Mouse (Mus musculus): ENCODE data around the gene Syt17. TPM values are rescaled to one million over a fixed set of nuclear protein-coding genes. Genes with fewer than 3 reads are reported as not detected.
"Not testable (repeated sequence)": the region's sequence is repeated elsewhere in the genome, so short reads cannot be mapped to it uniquely, and the experiment has no call there.

Syt17 gene
- total RNA-seq, 2 experiments from 2014 or later, result not detected

DNA sequence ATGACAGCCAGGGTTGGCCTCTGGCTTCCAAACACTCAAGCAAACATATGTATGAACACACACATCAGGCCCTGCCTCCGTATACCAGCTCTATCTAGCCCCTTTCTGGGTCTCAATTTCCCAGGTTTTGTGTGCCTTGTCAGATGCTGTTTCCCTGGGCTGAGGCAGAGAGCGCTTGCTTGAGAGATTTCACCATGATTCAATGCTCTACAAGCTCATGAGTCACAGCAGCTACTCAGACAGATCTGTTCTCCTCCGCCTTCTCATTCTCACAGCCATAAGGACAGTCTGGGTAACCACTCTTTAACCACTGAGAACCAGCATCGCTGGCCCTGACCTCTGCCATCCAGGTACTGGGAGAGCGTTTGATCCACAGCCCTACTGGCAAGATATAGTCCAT lies 57.3 kb downstream of the Syt17 start:
- ATAC-seq (ENCODE audit: poor library complexity, severe bottlenecking), result no peak

DNA sequence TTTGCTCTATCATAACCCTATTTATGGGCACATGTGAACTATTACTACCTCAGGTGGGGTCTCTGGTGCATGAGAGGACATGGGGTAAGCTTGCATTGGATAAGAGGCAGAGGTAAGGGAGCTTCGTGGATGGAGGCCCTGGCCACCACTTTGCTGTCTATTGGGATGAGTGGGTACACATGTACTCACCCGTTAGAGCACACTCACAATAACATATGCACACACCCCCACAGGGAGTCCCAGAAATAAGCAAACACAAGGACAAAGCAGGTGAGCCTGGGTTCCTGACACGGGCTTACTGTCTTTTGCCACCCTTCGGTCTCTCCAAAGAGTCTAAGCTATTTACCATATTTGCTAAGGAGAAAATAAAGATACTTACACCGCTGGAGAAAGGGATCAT lies 67.0 kb downstream of the Syt17 start:
- ATAC-seq (ENCODE audit: poor library complexity, severe bottlenecking), result no peak

DNA sequence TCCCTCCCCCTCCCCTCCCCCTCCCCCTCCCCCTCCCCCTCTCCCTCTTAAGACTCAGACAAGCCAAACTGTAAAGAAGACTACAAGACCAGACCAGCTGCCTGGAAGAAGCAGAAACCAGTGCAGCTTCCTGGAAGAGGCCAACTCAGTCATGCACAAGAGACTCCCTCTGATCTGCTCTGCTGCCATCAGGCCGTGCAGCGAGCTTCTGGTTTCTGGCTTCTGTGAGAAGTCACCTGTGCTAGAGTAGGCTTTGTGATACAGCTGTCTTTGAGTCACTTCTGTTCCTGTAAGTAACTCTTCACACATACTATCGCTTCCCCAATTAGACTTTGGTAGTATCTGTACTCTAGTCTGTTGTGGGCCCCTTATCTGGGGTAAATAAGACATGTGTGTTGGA lies 68.0 kb downstream of the Syt17 start:
- no peak for ATAC-seq (ENCODE audit: poor library complexity, severe bottlenecking)

DNA sequence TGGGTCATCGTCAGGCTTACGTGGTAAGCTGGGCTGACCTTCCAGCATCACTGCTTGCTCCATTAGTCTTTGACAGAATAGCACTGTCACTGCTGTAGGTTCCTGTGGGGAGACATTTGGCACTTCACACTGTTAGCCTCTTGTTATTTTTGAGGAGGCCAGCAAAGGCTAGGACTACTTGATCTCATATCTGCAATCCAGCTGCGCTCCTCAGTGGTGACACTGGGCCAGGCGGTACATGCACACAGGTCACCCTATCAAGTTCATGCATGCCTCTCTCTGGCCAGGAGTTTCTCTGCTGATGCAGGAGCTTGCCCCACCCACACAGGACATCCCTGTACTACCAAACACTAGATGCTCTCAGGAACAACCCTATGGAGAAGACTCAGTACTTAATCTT lies 71.4 kb downstream of the Syt17 start:
- ATAC-seq (ENCODE audit: poor library complexity, severe bottlenecking), result no peak

DNA sequence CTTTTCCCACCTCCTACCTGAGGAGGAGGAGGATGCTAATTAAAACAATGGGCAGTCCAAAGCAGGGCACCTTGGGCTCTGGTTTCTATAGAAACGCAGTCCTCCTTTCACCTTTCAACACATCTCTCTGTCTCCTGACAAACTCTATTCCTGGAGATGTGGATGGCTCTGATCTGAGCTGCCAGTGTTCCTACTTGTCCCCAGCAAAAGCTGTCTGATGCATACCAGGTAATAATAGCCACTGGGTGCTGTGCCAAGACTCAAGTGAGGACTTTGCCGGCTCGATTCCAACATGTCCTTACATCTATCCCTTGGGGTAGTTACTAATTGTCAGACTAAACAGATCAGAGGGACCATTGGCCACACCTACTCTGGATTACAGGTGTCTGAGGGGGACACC lies 72.7 kb downstream of the Syt17 start:
- no peak for ATAC-seq (ENCODE audit: poor library complexity, severe bottlenecking)

DNA sequence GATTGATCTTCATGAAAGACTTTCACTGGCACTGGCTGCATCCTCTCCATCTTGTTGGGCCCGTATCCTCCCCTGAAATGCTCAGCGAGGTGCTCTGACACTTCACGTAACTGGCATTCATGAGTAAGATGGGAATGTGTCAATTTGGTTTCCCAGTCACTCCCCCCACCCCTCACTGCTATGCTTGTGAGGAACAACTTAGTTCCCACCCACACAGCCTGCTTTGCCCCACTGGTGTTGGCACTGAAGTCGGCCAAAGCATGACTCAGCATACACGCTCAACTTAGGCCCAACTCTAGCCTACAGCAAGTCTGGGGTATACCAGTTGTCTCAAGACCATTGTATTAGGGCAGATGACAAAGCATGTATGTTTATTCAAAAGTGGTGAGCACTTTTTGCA lies 76.7 kb downstream of the Syt17 start:
- no peak for ATAC-seq (ENCODE audit: poor library complexity, severe bottlenecking)

DNA sequence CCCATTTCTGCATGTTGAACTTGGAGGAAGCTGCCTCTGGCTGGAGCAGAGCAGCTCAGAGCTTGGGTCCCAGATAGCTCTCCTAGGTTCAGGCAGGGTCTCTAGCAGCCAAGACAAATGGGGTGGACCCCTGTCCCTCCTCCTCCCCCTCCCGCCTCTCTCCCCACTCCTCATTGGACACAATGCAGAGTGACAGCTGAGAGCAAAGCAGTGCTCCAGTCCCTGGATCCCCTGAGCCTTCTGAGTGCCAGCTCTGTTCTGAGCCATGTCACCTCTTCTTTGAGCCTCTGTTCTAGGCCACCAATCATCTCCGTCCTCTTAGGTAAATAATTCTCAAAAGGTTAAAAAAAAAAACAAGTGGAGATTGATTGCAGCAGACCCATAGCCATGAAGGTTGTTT lies 78.3 kb downstream of the Syt17 start:
- ATAC-seq (ENCODE audit: poor library complexity, severe bottlenecking), result no peak

DNA sequence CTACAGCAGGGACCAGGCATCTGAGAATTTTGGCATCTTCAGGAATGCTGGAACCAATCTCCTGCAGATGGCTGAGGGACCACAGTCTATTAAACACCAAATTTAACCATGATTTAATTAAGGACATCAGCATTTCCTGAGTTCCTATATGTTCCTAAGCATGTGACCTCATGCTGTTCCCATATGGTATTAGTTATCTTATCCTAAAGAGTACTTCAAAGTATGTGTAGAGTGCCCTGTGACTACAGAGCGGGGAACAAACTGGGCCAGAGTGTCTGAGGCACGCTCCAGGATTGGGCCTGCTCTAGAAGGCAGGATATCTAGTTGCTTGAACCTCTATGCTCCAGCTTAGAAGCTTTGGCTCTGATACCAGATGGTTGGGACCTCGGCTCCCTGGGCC lies 82.1 kb downstream of the Syt17 start:
- ATAC-seq (ENCODE audit: poor library complexity, severe bottlenecking), result no peak

DNA sequence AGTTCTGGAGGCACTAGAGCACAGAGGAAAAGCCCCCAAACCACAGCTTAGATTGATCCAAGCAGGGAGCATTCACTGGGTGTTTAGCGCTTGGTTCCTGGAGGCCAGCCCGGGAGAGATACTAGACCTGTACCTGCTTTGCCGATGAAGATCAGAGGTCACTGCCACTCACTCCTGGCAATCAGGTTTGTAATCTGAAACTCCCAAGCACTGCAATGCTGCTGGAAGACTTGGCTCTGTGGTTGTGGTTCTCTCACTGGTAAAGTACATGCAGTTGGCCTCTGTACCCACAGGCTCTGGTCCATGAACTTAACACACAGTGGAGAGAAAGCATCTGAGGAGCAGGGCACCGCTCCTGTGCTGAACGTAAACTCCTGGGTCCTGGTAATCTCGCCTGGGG lies 82.8 kb downstream of the Syt17 start:
- ATAC-seq (ENCODE audit: poor library complexity, severe bottlenecking), result no peak

DNA sequence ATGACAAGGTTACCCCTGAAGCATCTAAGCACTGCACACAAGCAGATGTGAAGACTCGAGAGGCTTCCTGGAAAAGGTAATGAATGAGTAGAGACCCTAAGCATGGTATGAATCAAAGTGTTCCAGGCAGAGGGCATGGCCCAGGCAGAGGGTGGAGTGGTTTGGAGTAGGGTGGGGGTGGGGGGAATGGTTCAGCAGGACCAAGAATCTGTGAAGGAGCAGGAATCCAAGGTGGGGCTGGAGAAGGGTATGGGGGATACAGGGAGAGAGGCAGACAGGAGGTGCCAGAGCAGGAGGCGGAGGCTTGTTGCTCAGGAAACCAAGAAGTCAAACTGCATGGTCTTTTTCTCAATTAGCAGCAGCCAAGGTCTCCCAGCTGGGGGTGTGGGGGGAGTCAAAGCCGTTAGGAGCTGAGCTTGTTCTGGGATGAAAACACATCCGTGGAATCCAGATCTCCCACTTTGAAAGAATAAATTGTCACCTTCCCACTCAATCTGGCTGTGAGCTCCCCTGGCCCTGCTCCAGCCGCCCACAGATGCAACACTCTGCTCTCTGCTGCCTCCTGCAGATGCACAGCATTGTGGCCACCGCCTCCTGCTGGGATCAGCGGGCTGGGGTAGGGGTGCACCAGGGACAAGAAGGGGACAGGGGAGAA lies 83.5 kb downstream of the Syt17 start:
- ATAC-seq (ENCODE audit: poor library complexity, severe bottlenecking), result no peak

DNA sequence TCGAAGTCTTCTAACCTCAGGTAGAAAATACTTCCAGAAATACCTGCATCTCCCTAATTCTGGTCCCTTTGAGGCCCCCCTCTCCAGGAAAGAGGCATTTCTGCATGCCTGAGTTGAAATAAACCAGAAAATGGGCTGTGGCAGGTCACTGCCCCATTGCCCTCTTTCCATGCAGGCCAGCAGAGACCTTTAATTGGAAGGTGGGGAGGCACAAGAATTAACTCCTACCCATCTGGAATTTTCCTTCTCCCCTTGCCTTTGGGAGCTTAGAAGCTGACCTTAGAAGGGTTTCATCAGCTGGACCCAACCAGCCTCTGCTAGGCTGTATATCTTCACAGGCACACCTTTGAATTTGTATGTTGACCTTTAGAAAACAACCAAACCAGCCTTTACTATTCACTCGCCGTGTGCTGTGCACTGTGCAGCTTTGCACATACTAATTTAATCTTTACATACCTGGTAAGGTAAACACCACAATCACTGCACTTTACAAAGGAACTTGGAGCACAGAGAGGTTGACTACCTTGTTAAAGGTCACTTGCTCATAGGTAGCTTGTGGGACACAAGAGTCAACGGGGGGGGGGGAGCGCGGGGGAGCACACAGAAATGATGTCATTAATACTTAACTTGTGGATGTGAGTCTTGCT lies 84.3 kb downstream of the Syt17 start:
- ATAC-seq (ENCODE audit: poor library complexity, severe bottlenecking), result no peak

DNA sequence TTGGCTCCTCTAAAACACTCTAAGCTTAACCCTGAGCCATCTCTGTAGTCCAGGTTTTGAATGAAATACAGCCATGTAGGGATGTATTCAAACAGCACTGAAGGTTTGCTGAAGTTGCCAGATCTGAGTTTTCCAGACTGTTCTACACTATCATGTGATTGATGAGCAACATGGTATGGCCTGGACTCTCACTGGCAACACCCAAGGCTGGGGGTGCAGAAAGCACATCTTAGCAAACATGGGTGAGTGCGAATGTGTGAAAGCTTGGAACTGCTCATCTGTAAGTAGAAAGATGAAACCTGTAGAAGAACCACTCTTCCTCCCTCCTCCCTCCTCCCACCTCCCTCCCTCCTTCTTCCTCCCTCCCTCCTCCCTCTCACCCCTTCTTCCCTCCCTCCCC lies 85.1 kb downstream of the Syt17 start:
- ATAC-seq (ENCODE audit: poor library complexity, severe bottlenecking), result no peak

DNA sequence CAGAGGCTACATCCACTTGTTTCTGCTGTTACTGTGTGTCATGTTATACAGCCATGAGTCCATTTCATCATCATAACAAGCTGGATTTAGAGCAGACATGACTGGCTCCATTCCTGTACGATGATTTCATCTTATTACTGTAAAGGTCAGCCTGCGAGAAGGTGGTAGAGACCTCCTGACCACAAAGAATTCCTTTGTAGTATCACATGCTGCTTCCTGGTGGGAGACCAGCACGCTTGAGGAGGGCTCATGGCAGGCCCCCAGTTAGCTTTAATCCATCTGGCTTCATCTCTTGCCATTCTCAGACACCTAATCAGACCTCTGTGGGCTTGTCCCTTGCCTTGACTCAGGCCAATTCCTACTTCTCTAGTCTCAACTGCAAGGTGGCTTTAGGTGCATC lies 85.8 kb downstream of the Syt17 start:
- no peak for ATAC-seq (ENCODE audit: poor library complexity, severe bottlenecking)

DNA sequence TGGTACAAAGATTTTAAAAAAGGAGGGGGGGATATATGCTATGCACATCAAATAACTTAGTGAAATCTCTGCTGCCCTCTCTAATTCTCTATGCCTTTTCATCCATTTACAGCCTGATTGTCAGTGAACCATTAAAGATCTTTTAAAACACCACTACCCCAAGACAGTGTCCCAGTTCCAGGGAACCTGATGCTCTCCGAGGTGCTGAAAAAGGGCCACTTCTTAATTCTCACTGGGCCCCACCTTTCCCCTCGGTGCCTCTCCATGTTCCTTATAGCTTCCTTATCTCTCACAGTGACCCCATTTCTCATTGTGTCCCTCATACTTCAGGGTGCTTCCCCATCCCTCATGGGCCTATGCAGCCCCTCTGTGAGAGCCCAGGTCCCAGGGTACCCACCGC lies 89.0 kb downstream of the Syt17 start:
- ATAC-seq (ENCODE audit: poor library complexity, severe bottlenecking), result no peak

DNA sequence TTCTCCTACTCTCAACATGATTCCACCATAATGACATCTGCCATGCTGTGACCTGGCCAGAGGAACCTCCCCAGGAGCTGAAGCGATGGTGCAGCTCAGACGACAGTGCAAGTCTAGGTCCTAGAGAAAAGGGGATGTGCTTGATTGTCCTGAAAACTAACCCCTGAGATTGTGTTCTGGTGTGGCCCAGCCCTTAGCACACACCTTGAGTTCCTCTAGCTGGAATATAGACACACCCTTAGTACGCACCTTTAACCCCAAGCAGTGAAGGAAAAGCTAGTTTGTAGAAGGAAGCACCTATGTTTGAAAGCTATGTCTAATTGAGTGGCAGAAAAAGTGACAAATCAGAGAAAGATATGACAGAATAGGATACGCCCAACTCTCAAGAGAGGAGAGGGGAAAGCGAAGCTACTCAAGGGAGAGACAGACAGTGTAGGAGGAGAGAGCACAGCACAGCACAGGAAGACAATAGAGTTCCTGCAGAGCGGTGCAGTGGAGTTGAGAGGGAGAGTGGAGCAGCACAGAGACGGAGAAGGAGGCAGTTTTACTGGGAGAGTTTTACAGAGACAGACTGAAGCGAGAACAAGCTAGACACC lies 91.5 kb downstream of the Syt17 start:
- not testable (repeated sequence) for ATAC-seq (ENCODE audit: poor library complexity, severe bottlenecking)

DNA sequence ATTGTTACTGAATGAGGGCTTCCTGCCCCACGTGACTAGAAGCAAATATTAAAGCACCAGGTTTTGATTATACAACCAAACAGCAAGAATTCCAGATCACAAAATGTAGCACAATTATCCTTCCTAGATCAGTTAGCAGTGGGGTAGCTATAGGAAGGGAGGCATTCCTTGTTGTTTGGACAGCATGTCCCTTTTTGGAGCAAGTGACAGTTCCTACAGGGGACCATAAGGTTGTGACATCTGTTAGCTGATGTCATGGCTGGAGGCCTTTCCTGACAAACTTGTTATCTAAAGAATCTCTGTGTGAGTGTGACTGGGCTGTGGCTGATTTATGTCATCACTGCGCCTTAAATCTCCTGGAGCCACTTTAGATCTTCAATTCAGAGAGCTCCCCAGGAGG lies 97.2 kb downstream of the Syt17 start:
- ATAC-seq (ENCODE audit: poor library complexity, severe bottlenecking), result no peak

DNA sequence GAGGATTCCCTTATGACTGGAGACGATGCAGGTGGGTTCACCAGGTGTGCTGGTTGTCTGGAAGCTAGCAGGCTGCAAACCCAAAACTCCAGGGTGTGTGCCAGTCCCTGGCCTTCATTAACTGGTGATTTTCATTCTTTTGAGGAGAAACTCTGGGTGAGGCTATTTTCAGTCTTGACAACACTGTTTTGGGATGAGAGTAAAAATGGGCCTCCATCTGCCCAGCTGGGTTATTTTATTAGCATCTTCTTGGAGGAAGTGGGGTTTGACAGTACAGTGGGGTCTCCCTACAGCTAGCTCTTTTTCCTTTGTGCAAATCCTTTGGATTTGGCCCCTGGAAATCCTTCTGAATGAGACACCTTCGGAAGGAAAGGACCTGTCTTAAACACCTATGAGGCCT lies 101.1 kb downstream of the Syt17 start:
- no peak for ATAC-seq (ENCODE audit: poor library complexity, severe bottlenecking)

DNA sequence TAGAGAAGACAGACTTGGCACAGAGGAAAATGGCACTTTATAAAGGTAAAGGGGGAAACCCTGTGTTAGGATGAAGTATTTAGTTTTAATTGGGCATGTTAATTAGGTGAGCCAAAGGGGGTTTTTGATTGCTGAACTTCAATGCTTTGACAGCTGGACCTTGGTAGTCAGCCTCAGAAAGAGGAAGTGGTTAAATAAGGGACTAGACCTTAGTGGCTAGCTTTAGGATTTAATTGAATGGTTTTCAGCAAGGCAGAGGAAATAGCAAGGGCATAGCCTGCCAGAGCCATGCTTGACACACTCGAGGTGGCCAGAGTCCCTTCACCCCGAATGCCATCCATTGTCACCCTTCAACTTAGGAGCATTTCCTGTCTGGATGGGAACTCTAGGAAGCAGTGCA lies 101.6 kb downstream of the Syt17 start:
- 0 out of 2 replicates have a peak, but pooled peaks have one; percentile 40 for ATAC-seq (ENCODE audit: poor library complexity, severe bottlenecking)

DNA sequence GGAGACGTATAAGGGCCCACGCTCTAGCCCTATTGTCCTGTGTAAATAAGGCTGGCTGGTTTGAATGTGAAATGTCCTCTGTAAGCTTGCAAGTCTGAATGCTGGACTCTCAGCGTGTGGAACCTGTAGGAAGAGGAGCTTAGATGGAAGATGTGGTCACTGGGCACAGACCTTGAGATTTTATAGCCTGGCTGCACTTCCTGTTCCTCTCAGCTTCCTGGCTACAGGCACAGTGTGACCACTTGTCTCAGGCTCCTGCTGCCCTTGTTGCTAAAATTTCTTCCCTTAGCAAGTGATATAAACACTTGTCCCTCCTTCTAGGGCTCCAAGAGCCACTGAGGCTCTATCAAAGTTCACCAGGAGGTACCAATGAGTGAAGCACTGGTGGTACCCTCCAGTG lies 102.6 kb downstream of the Syt17 start:
- ATAC-seq (ENCODE audit: poor library complexity, severe bottlenecking), result no peak

DNA sequence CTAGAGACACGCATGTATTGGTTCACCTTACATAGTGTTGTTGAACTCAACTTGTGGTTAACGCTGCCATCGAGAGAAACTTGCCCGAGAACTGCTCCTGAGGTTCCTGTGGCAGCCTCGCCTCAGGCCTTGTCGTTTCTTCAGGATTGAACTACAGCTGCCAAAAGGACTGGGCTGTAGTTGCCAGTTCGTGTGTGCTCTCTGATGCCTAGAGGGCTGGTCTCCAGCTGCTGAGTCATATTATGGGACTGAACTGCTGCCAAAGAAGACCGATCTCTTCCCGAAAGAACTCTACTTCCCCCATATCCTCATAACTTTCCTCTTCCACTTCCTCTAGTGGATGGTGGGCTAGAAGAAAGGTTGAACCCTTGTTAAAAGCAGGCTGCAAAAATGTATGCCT lies 103.3 kb downstream of the Syt17 start:
- no peak for ATAC-seq (ENCODE audit: poor library complexity, severe bottlenecking)
